Mouse (Mus musculus) MEL (cell line): ENCODE data around the gene Arhgap21. TPM values are rescaled to one million over a fixed set of nuclear protein-coding genes. Genes with fewer than 3 reads are reported as not detected.

ENCODE experiments used
- DNase-seq: peaks from one replicate; pipeline ENCODE4 v3.0.0; 2011; ENCODE audit warnings: low read depth, low spot score
- H3K27ac ChIP-seq: 2 replicates; pipeline ENCODE4 v1.5.1; 2012; ENCODE audit warnings: low read depth, mild to moderate bottlenecking, control low read depth, low read length, moderate library complexity; ENCODE audit not compliant: control insufficient read depth
- H3K27me3 ChIP-seq, 2 experiments: fragments of 150-350 bp in 1 of 2; sonication (generic) in 1 of 2; 2 replicates each; pipeline ENCODE4 v1.6.1; 2012; ENCODE audit warnings: low read length in 2 of 2, mild to moderate bottlenecking in 2 of 2, improper control_type of control experiment in 1 of 2, moderate library complexity in 1 of 2; ENCODE audit not compliant: insufficient read depth in 2 of 2, control insufficient read depth in 1 of 2
- H3K36me3 ChIP-seq, 2 experiments: 2 replicates each; pipeline ENCODE4 v1.6.1; 2012 to 2014; ENCODE audit warnings: low read length in 2 of 2, improper control_type of control experiment in 1 of 2, inconsistent platforms in 1 of 2, mild to moderate bottlenecking in 1 of 2; ENCODE audit not compliant: insufficient read depth in 2 of 2, control insufficient read depth in 1 of 2
- H3K4me1 ChIP-seq, 2 experiments: fragments of 150-350 bp in 1 of 2; sonication (generic) in 1 of 2; 2 replicates each; pipeline ENCODE4 v1.6.1; 2012; ENCODE audit warnings: low read length in 2 of 2, improper control_type of control experiment in 1 of 2, mild to moderate bottlenecking in 1 of 2; ENCODE audit not compliant: insufficient read depth in 2 of 2, control insufficient read depth in 1 of 2
- H3K4me3 ChIP-seq, 2 experiments: fragments of 150-350 bp in 1 of 2; sonication (generic) in 1 of 2; 2 replicates each; pipeline ENCODE4 v1.5.1; 2012; ENCODE audit warnings: low read depth in 2 of 2, low read length in 2 of 2, mild to moderate bottlenecking in 2 of 2, moderate library complexity in 2 of 2, control low read depth in 1 of 2, improper control_type of control experiment in 1 of 2; ENCODE audit not compliant: control insufficient read depth in 1 of 2, insufficient read depth in 1 of 2
- H3K79me2 ChIP-seq: 2 replicates; pipeline ENCODE4 v1.6.1; 2012; ENCODE audit warnings: mild to moderate bottlenecking, low read length, moderate library complexity; ENCODE audit not compliant: control insufficient read depth, poor library complexity, insufficient read depth
- H3K9ac ChIP-seq: 2 replicates; pipeline ENCODE4 v1.6.1; 2012; ENCODE audit warnings: low read depth, mild to moderate bottlenecking, control low read depth, low read length, moderate library complexity; ENCODE audit not compliant: control insufficient read depth, poor library complexity, severe bottlenecking
- H3K9me3 ChIP-seq: fragments of 150-350 bp; sonication (generic); replicated peaks from 2 replicates; pipeline ENCODE4 v1.6.1; 2012; ENCODE audit warnings: mild to moderate bottlenecking, low read length, improper control_type of control experiment, moderate library complexity; ENCODE audit not compliant: insufficient read depth
- CHD1 ChIP-seq: IDR thresholded peaks from 2 replicates; pipeline ENCODE4 v1.6.1; 2012; ENCODE audit warnings: low read depth, mild to moderate bottlenecking, inconsistent platforms, low read length, improper control_type of control experiment
- CTCF ChIP-seq, 3 experiments: IDR thresholded peaks in 2 of 3; conservative IDR thresholded peaks in 1 of 3; 2 replicates each; pipeline ENCODE4 v1.5.1; 2011 to 2012; ENCODE audit warnings: low read length in 3 of 3, low read depth in 2 of 3, mild to moderate bottlenecking in 2 of 3, improper control_type of control experiment in 1 of 3, inconsistent platforms in 1 of 3, mixed read lengths in 1 of 3, moderate library complexity in 1 of 3; ENCODE audit not compliant: control insufficient read depth in 1 of 3, insufficient read depth in 1 of 3, poor library complexity in 1 of 3, severe bottlenecking in 1 of 3
- ELF1 ChIP-seq: IDR thresholded peaks from 2 replicates; pipeline ENCODE4 v1.6.1; 2014; ENCODE audit warnings: low read depth, mild to moderate bottlenecking, inconsistent platforms, low read length, improper control_type of control experiment, moderate library complexity
- ETS1 ChIP-seq: IDR thresholded peaks from 2 replicates; pipeline ENCODE4 v1.6.1; 2012; ENCODE audit warnings: low read depth, mild to moderate bottlenecking, inconsistent platforms, low read length, improper control_type of control experiment, moderate library complexity
- GATA1 ChIP-seq: IDR thresholded peaks from 2 replicates; pipeline ENCODE4 v1.6.1; 2011; ENCODE audit warnings: low read depth, low read length, improper control_type of control experiment
- HCFC1 ChIP-seq: IDR thresholded peaks from 2 replicates; pipeline ENCODE4 v1.6.1; 2012; ENCODE audit warnings: low read depth, mild to moderate bottlenecking, inconsistent platforms, low read length, improper control_type of control experiment, moderate library complexity
- KAT2A ChIP-seq: conservative IDR thresholded peaks from 2 replicates; pipeline ENCODE4 v1.6.1; 2012; ENCODE audit warnings: low read depth, low read length, improper control_type of control experiment, inconsistent platforms
- MAX ChIP-seq: IDR thresholded peaks from 2 replicates; pipeline ENCODE4 v1.6.1; 2011; ENCODE audit warnings: low read length, improper control_type of control experiment
- MXI1 ChIP-seq: IDR thresholded peaks from 2 replicates; pipeline ENCODE4 v1.6.1; 2011; ENCODE audit warnings: mild to moderate bottlenecking, low read depth, low read length, improper control_type of control experiment
- MYB ChIP-seq: IDR thresholded peaks from 2 replicates; pipeline ENCODE4 v1.6.1; 2011; ENCODE audit warnings: mild to moderate bottlenecking, low read depth, low read length, improper control_type of control experiment
- MYC ChIP-seq: IDR thresholded peaks from 2 replicates; pipeline ENCODE4 v1.6.1; 2011; ENCODE audit warnings: low read depth, mild to moderate bottlenecking, low read length, improper control_type of control experiment, moderate library complexity
- NELFE ChIP-seq: IDR thresholded peaks from 2 replicates; pipeline ENCODE4 v1.6.1; 2011; ENCODE audit warnings: low read depth, low read length, improper control_type of control experiment
- NRF1 ChIP-seq: IDR thresholded peaks from 2 replicates; pipeline ENCODE4 v1.6.1; 2014; ENCODE audit warnings: low read depth, mild to moderate bottlenecking, inconsistent platforms, low read length, improper control_type of control experiment, moderate library complexity; ENCODE audit not compliant: poor library complexity, insufficient read depth, severe bottlenecking
- POLR2A ChIP-seq, 2 experiments: IDR thresholded peaks; 2 replicates each; pipeline ENCODE4 v1.6.1; 2011 to 2012; ENCODE audit warnings: low read length in 2 of 2, mild to moderate bottlenecking in 2 of 2, control low read depth in 1 of 2, improper control_type of control experiment in 1 of 2, low read depth in 1 of 2, moderate library complexity in 1 of 2; ENCODE audit not compliant: control insufficient read depth in 1 of 2, insufficient read depth in 1 of 2, poor library complexity in 1 of 2
- POLR2AphosphoS2 ChIP-seq: IDR thresholded peaks from 2 replicates; pipeline ENCODE4 v1.6.1; 2011; ENCODE audit warnings: low read length, improper control_type of control experiment
- POLR2AphosphoS5 ChIP-seq: IDR thresholded peaks from 2 replicates; pipeline ENCODE4 v1.6.1; 2012; ENCODE audit warnings: low read depth, borderline replicate concordance, mild to moderate bottlenecking, inconsistent platforms, low read length, moderate library complexity, mixed read lengths
- RAD21 ChIP-seq: IDR thresholded peaks from 2 replicates; pipeline ENCODE4 v1.6.1; 2011; ENCODE audit warnings: mild to moderate bottlenecking, low read depth, low read length, improper control_type of control experiment
- SIN3A ChIP-seq: IDR thresholded peaks from 2 replicates; pipeline ENCODE4 v1.6.1; 2012; ENCODE audit warnings: low read length, improper control_type of control experiment, inconsistent platforms
- UBTF ChIP-seq: IDR thresholded peaks from 2 replicates; pipeline ENCODE4 v1.6.1; 2012; ENCODE audit warnings: low read depth, mild to moderate bottlenecking, inconsistent platforms, low read length, improper control_type of control experiment, moderate library complexity, borderline replicate concordance; ENCODE audit not compliant: insufficient read depth
- USF1 ChIP-seq: IDR thresholded peaks from 2 replicates; pipeline ENCODE4 v1.6.1; 2014; ENCODE audit warnings: low read depth, mild to moderate bottlenecking, inconsistent platforms, low read length, improper control_type of control experiment, moderate library complexity
- ZC3H11A ChIP-seq: IDR thresholded peaks from 2 replicates; pipeline ENCODE4 v1.6.1; 2012; ENCODE audit warnings: low read depth, mild to moderate bottlenecking, inconsistent platforms, low read length, improper control_type of control experiment
- polyA plus RNA-seq, 2 experiments: library from polyadenylated mRNA; stranded (reverse) in 1 of 2; unstranded in 1 of 2; fragments of >175 nt in 1 of 2; fragments of >200 nt in 1 of 2; gene quantifications; 2 replicates each; pipeline versions ENCODE4 v1.2.1 to v1.2.4; 2012; ENCODE audit warnings: low replicate concordance in 2 of 2, low read depth in 1 of 2; ENCODE audit not compliant: insufficient read length in 2 of 2, insufficient read depth in 1 of 2, missing spikeins in 1 of 2
- total RNA-seq: library from RNA; depleted of rRNA; stranded (reverse); fragments of 300-350 nt; gene quantifications from 2 replicates; pipeline ENCODE4 v1.2.3, GENCODE M21; 2012

Gene Arhgap21
- total and polyA plus RNA-seq, 3 experiments, result 12.4 to 104 (median 30.6) TPM

DNA sequence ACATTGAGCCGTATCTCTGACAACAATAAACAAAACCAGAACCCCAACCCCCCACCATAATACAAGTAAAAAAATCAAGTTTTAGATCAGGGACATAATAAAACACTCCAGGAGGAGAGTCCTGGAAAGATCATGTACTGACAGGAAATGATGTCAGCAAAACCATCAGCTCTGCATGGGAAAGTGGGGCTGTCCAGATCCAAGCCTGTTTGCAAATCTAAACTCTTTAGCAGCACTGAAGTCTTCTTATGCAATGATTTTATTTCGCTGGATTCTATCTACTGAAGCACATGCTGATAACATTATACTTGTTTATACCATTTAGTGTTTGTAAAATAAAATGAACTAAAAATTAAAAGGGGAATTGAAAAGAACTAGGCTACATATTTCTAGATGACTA, 104.1 kb downstream of the Arhgap21 start:
- Histone ChIP-seq H3K9ac (no peak overlapping the region), H3K79me2 (no peaks in the 10 kb centered on the region), H3K27me3 (no peaks in the 10 kb centered on the region), H3K9me3 (no peaks in the 10 kb centered on the region), H3K36me3 (peaks cover 0 to 3% of the 10 kb centered on the region in 2 experiments; a peak in 2 of 4 replicates), H3K4me1 (peaks cover 0 to 3% of the 10 kb centered on the region in 2 experiments; a peak in 1 of 4 replicates), H3K27ac (no peak overlapping the region), H3K4me3 (no peak overlapping the region)
- no peak for TF ChIP-seq SIN3A
- TF ChIP-seq POLR2AphosphoS5, result no peak
- TF ChIP-seq POLR2AphosphoS2, result no peak
- no peak for TF ChIP-seq MAX
- TF ChIP-seq USF1, result no peak
- no peak for TF ChIP-seq ELF1
- no peak for TF ChIP-seq KAT2A
- TF ChIP-seq MYC, result no peak
- TF ChIP-seq ETS1, result no peak
- no peak for TF ChIP-seq GATA1
- TF ChIP-seq NRF1, result no peak
- TF ChIP-seq ZC3H11A, result no peak
- no peak for TF ChIP-seq UBTF
- TF ChIP-seq MXI1, result no peak
- no peak for DNase-seq

DNA sequence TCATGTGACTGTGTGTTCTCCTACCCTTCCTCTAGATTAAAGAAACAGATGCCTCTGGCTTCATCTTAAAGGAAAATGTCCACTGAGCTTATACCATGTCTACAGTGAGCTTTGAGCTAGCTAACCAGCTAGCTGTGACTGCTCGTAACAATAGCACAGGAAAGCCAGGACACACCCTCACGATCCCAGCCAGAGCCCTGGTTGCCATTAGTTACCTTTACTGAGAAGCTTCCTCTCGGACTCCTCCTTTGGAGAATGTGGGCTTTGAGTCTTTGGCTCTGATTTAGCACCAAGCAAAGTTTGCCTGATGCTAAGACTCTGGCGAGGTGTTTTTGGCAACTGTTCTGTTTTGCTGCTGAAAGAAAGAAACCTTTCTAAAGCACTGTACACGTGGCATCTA, 107.9 kb downstream of the Arhgap21 start:
- DNase-seq, result no peak
- H3K4me1 ChIP-seq, result no peaks in the 10 kb centered on the region
- no peak overlapping the region for H3K27ac ChIP-seq
- no peak overlapping the region for H3K9ac ChIP-seq
- no peaks in the 10 kb centered on the region for H3K9me3 ChIP-seq
- H3K4me3 ChIP-seq, result no peak overlapping the region
- H3K27me3 ChIP-seq, result no peaks in the 10 kb centered on the region
- no peak for TF ChIP-seq ETS1
- no peak for TF ChIP-seq HCFC1
- no peak for TF ChIP-seq POLR2A (IDR thresholded peaks at IDR 0.05; ENCODE audit: control insufficient read depth in 1 of 2, insufficient read depth in 1 of 2, low read depth in 1 of 2, low read length in 2 of 2, poor library complexity in 1 of 2)
- no peak for TF ChIP-seq CTCF (IDR thresholded peaks at IDR 0.05 in 2 of 3, conservative IDR thresholded peaks at IDR 0.05 in 1 of 3; ENCODE audit: control insufficient read depth in 1 of 3, insufficient read depth in 1 of 3, low read depth in 2 of 3, low read length in 3 of 3, poor library complexity in 1 of 3, severe bottlenecking in 1 of 3)
- no peak for TF ChIP-seq NELFE
- TF ChIP-seq MYB, result no peak
- no peak for TF ChIP-seq POLR2AphosphoS5
- no peak for TF ChIP-seq CHD1
- TF ChIP-seq RAD21, result no peak
- TF ChIP-seq, all 39 proteins: peak for 0
- Histone ChIP-seq H3K36me3 (peaks cover 0 to 11% of the 10 kb centered on the region in 2 experiments; a peak in 2 of 4 replicates), H3K79me2 (no peaks in the 10 kb centered on the region)
